Mouse (Mus musculus): Measurements from ENCODE around the gene Fgr.

Fgr gene

DNA sequence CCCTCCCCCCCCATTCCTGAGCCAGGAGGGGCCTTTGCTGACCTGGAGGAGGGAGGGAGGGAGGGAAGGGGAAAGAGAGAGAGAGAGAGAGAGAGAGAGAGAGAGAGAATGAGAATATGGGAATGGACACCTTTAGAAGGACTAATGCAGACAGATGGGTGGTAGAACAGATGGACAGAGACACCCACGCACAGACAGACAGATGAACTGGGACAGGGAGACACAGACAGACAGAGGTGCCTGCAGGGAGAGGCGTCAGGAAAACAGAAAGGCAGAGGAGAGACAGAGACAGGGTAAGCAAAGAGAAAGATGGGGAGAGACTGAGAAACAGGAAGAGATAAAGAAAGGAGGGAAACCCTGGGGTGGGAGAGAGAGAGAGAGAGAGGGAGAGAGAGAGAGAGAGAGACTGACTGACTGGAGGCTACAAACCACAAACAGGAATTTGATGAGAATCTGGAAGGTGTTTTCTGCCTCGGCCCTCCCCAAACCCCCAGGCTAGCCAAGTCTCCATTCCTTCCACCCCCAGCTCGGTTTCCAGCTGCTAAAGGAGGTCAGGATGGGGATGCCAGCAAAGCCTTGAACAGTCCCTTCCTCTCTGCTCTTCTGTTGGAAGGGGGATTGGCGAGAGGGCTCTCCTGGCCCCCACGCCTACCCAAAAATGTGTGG is 43.8 kb downstream of the Fgr start:
- DNase-seq: no peak

DNA sequence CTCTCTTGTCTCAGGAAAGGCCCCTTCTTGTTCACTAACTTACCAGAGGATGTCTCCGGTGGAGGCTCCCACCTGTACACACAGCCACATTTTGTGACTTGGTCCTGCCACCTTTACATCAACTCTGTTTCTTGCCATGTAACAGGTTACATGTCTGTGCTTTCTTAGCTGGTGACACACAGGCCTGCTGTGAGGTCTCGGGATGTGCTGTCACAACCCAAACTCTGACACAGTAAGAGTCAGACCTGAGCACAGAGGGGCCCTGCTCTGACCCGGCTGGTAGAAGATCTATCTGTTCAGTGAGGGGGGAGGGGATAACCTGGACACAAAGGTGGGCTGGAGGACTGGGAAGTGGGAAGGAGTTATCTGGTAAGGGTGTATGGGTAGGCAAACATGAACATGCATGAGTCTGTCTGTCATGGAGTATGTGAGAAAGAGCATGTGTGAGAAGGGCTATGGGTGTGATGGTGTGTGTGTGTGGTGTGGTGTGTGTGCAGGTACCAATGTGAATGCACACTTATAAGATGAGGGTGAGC is 44.4 kb downstream of the Fgr start:
- DNase-seq: no peak

DNA sequence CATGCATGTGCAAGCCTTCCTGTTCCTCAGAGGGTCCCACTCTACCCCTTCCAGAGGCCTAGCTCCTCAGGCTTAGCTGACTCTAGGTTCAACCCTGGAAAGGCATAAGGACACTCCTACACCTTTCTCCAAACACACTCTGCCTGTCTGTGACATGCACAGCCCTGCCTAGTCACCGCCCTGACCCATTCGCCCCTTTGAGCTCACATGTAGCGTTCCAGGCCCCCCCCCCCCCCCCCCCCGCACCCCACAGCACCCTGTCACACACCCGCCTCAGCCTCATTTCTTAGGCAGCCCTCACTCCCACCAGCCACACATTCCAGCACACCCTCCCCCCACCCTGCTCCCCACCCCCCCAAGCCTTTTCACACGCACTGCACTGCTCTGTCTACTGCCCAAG is 46.8 kb downstream of the Fgr start:
- no peak for DNase-seq

- DNase-seq: no peak
Observed at GRCm38 (mm10) chr4:133021181-133021671, 47.3 kb downstream of the Fgr start.

DNA sequence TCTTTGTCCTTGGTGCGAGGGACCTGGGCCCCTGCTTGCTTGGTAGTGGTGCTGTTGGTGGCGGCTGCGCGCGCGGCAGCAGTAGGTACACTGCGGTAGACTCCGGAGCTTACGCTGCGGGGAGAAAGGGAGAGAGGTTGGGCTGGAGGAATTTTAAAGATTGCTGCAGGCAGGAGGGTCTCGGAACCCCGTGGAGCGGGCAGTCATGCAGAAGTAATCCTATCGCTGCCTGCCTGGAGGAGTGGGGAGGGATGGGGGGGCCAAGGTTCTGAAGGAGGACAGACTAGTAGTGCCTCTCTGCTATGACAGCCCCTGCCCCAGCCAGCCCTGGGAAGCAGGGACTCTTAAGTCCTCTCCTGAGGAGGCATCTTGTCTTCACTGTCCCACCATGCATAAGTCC is 48.3 kb downstream of the Fgr start:
- no peak for DNase-seq

- no peak for DNase-seq
Observed at GRCm38 (mm10) chr4:133022954-133023635, 49.2 kb downstream of the Fgr start.

GRCm38 (mm10) chr4:133023636-133024035 is 49.7 kb downstream of the Fgr start:
- DNase-seq: no peak

DNA sequence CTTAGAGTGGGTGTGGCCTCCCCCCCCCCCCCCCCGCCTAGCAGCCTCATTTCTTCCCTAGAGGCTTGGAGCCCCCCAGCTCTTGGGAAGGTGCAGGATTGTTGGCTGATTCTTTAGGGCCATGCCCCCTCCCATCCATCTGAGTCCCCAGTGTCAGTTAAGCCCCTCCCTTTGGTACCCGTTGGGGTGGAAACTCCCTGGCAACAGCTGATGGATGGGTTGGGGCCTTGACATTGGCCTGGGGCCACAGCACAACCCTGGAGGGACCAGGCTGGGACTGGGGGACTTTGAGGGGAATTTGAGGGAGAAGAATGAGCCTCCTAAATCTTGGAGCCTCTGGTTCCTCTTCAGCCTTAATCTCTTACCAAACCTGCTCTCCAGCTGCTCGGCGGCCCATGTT is 50.5 kb downstream of the Fgr start:
- no peak for DNase-seq

- DNase-seq: no peak
Observed at GRCm38 (mm10) chr4:133024969-133025685, 51.2 kb downstream of the Fgr start.

DNA sequence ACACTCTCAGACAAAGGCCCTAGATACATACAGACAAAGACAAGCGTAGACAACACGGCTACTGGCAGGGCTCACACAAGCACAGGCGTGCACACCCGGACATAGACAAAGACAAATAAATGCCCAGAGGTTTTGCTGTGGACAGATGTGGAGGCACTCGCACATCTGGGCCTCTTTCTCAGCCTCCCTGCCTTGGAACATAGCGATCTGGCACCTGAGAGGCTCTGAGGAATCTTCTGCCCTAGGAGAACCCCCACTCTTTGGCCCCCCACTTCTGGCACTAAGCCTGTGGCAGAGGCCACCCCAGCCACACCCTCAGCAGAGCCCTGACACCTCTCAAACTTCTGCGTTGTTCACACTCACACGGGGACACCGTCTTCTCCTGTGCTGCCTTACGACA is 52.4 kb downstream of the Fgr start:
- DNase-seq: no peak

DNA sequence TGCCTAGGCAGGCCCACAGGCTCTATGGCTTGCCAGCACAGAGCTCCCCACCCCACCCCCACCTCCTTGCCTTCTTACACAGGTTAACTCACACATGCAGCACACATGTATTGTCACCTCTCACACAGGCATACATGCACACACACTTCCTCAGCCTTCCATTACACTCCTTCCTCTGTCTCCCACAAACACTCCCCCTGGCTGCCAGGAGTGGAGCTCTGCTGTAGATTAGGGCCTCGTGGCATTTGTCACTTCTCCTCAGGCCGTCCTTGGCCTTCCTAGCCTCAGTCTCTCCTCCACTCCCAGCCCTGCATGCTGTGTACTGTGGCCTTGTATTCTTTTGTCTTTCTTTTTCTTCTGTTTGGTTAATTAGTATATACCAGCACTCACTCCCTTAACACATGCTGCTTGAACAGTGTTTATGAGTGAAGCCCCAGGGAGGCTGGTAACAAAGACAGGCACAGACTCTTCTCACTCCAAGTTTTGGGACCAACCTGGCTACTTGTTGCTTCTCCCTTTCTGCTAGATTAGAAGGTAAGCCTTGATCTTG is 53.0 kb downstream of the Fgr start:
- no peak for DNase-seq

DNA sequence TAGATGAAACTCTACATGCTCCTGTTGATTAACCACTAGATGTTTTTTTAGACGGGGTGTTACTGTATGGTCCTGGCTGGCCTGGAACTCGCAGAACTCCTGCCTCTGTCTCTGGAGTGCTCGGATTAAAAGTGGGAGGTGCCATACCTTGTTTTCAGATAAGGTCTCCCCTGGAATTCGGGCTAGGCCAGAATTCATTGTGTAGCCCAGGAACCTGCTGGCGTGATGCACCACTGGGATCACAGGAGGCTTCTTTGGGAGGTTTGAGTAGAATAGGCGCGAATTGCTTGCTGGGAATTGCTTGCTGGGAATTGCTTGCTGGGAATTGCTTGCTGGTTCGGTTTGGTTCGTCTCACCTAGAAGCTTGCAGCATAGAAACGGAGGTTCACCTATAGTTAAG is 53.8 kb downstream of the Fgr start:
- no peak for DNase-seq

DNA sequence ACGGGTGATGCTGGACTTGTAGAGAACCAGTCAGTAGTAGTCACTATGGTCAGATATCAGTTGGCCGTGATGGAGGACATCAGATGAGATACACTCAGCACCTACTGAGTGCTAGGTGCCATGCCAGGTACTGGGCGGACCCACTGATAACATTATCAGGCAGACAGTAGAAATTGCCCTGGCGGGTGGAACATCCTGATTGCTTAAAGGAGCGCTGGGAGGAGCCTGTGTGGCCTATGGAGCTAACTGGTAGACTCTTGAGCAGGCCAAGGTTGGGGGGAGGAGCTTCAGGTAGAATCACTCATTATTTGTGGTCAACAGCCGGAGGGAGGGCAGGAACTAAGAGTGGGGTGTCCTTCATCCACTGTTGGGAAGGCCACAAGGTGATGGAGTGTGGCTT is 54.3 kb downstream of the Fgr start:
- no peak for DNase-seq

- DNase-seq: no peak
Observed at GRCm38 (mm10) chr4:133028875-133029274, 55.0 kb downstream of the Fgr start.

DNA sequence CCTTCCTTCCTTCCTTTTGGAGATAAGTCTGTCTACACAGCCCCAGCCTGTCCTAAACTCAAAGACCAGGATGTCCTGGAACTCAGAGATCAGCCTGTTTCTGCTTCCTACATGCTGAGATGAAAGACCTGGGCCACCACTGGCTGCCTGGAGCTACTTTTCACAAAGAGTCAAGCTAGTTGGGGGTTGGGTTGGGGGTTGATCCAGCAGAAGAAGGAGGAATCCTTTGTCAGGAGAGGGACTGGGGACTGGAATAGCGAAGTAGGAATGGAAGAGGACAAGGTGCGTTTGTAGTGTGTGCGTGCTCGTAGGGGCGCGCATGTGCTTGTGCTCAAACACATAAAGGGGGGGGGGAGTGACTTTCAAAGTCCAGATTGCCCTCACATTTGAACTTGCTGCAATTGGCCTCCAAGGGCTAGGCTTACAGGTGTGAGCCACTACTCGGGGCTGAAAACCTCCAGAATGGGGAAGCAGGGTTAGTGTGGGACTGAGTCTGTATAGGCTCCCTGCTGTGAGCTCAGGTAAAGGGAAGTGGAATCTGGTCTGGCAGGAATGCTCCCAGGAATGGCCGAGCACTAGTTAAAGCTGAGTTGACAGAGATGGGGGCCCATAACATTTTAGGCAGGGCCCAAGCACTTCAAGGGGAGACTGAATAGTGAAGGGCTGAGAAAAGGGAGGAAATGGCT is 58.7 kb downstream of the Fgr start:
- DNase-seq: no peak

DNA sequence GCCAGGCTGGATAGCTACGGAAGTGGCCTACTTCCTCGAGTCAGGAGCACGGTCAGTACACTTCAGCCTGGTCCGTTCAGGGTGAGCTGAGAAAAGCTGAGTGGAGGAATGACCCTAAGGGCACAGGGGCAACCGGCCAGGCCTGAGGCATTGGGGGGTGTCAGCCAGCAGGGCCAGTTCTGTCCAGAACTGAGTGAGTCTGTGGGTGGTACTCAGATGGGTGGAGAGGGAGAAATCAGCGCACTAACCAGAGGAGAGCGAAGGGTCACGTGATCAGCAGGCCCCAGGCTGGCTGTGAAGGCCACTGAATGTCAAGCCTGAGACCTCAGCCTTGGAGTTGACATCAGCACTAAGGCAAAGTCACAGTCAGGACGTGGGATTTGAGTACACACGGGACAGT is 60.6 kb downstream of the Fgr start:
- DNase-seq: no peak

- DNase-seq: no peak
Observed at GRCm38 (mm10) chr4:133035446-133035845, 61.6 kb downstream of the Fgr start.

- no peak for DNase-seq
Observed at GRCm38 (mm10) chr4:133035946-133036345, 62.1 kb downstream of the Fgr start.

DNA sequence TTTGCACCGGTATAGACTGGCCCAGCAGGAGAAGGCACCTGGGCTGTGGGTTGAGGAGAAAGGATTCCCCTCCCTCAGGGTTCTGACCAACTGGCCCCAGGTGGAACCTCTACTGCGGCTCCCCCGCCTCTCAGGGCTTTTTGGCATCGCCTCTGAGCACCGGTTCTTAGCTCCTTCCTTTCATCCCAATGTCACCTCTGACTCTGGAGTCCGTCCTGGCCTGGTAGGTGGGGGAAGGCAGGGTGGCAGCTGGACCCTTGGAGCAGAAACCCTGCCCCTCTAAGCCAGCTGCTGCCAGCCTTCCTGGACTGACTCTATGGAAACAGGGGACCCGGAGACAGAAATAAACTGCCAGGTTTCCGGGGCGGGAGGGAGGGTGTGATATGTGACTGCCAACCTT is 63.4 kb downstream of the Fgr start:
- no peak for DNase-seq

GRCm38 (mm10) chr4:133037798-133038197 is 63.9 kb downstream of the Fgr start:
- DNase-seq: no peak

DNA sequence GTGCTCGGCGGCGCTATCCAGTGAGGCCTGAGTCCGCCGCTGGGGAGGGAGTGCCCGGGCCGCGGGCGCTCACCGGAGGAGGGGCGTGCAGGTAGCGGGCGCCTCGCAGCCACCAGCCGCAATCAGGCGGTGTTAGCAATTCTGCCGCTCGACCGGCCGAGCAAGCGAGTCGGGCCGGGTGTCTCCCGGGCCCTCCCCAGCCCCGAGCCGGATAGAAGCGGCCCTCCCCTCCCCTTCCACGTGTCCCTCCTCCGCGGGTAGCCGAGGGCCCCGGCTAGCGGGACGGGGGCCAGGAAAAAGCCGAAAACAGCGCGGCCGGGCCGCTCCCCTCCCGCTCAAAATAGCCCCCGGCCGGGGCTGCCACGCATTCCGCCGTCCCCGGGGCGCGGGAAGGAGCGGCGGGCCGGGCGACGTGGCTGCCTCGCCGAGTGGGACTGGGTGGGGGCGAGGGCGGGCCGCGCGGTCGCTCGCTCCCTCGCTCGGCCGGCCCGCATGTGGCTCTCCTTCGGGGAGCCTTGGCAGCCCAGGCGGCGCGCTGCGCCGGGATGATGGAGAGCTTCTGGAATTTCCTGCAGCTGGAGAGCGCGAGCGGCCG is 64.7 kb downstream of the Fgr start:
- DNase-seq: no peak

DNA sequence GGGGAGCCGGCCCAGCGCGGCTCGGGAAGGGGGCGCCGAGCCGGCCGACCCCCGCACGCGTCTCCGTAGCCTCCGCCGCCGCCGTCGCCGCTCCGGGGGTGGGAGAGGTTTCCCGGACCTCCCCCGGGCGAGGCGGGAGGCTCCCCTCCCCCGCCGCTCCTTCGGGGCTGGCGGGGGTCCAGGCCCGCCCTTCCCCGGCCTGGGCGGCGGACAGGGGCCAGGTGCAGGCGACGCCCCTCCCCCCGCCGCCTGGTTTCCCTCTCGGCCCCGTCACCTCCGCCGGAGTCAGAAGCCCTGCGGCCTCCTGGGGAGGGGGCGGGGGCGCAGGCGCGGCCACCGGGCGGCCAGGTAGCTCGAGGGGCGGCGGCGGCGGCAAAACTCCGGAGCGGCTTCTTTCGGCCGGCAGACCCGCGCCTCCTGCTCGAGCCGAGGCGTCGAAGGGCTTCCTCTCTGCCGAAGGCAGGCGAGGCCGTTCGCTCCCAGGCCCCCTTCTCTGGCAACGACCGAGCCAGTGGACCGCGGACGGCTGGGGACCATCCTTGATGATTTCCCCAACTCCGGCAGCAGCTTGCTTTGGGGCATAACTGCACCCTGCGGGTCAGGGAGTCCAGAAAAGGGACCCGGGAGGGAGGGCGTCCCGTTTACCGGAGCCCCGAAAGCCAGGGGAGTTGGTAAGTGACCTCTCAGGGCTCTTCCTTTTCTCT is 65.4 kb downstream of the Fgr start:
- no peak for DNase-seq
